Mouse (Mus musculus) liver, embryonic 14.5 days (tissue): ENCODE results near the gene AC131692.1.

Source experiments
- CTCF ChIP-seq: IDR thresholded peaks from 2 replicates; pipeline ENCODE4 v1.5.1; 2016; ENCODE audit warnings: antibody characterized with exemption, low read depth, control low read depth
- EP300 ChIP-seq: IDR thresholded peaks from 2 replicates; pipeline ENCODE4 v1.6.1; 2016; ENCODE audit warnings: antibody characterized with exemption, low read depth

- TF ChIP-seq CTCF (no peak), EP300 (no peak)
Observed at GRCm38 (mm10) chr19:6105586-6105985, 11.4 kb downstream of the AC131692.1 start, which contains the start of gene Naaladl1.
